Mouse (Mus musculus): ENCODE measurements around the gene Fam43b. TPM values are rescaled to one million over a fixed set of nuclear protein-coding genes. Genes with fewer than 3 reads are reported as not detected.

The Fam43b gene
- polyA plus RNA-seq, 1 experiment from 2014 or later, result 8.8 TPM

Other genes starting within 250 kb of the Fam43b start
- 195 and 200 TPM in 2 replicates for gene Hp1bp3, start 180.2 kb downstream of the Fam43b start, polyA plus RNA-seq (2014; fragmentation: Nextera tagmentation; extraction: Ambion mirVana)
- gene Sh2d5, start 146.1 kb downstream of the Fam43b start, polyA plus RNA-seq (2014; fragmentation: Nextera tagmentation; extraction: Ambion mirVana), result 12.0 and 13.1 TPM in 2 replicates
- 2.7 and 3.2 TPM in 2 replicates for gene Kif17, start 146.1 kb downstream of the Fam43b start, polyA plus RNA-seq (2014; fragmentation: Nextera tagmentation; extraction: Ambion mirVana)
- gene Ddost, start 91.8 kb downstream of the Fam43b start, polyA plus RNA-seq (2014; fragmentation: Nextera tagmentation; extraction: Ambion mirVana), result 197 and 208 TPM in 2 replicates
- 53.4 and 57.4 TPM in 2 replicates for gene Pink1, start 70.2 kb downstream of the Fam43b start, polyA plus RNA-seq (2014; fragmentation: Nextera tagmentation; extraction: Ambion mirVana)
- gene Cda, start 28.5 kb downstream of the Fam43b start, polyA plus RNA-seq (2014; fragmentation: Nextera tagmentation; extraction: Ambion mirVana), result 5.2 and 6.4 TPM in 2 replicates
- gene Mul1, start 38.1 kb upstream of the Fam43b start, polyA plus RNA-seq (2014; fragmentation: Nextera tagmentation; extraction: Ambion mirVana), result 18.5 and 23.1 TPM in 2 replicates
- 17.1 and 17.2 TPM in 2 replicates for gene Camk2n1, start 57.8 kb upstream of the Fam43b start, polyA plus RNA-seq (2014; fragmentation: Nextera tagmentation; extraction: Ambion mirVana)
- 1.2 and 2.0 TPM in 2 replicates for gene Vwa5b1, start 239.4 kb upstream of the Fam43b start, polyA plus RNA-seq (2014; fragmentation: Nextera tagmentation; extraction: Ambion mirVana)